Mouse (Mus musculus) testis, postnatal 14 days (tissue): ENCODE measurements around the gene Tle3.

Source experiments
- DNase-seq: peaks from one replicate; pipeline ENCODE4 v3.0.0; 2021; ENCODE audit warnings: low spot score

Tle3 gene

GRCm38 (mm10) chr9:61397130-61397529, 25.0 kb downstream of the Tle3 start:
- DNase-seq = no peak

- DNase-seq = no peak
Observed at GRCm38 (mm10) chr9:61398160-61398559, 26.0 kb downstream of the Tle3 start.

- no peak for DNase-seq
Observed at GRCm38 (mm10) chr9:61400132-61400531, 28.0 kb downstream of the Tle3 start.

GRCm38 (mm10) chr9:61401664-61402063, 29.5 kb downstream of the Tle3 start:
- no peak for DNase-seq

- DNase-seq = no peak
Observed at GRCm38 (mm10) chr9:61402268-61402667, 30.1 kb downstream of the Tle3 start.

GRCm38 (mm10) chr9:61402716-61403115, 30.6 kb downstream of the Tle3 start:
- DNase-seq = no peak

GRCm38 (mm10) chr9:61403866-61404614, 31.9 kb downstream of the Tle3 start:
- no peak for DNase-seq

GRCm38 (mm10) chr9:61404615-61404980, 32.4 kb downstream of the Tle3 start:
- no peak for DNase-seq

GRCm38 (mm10) chr9:61404998-61405621, 32.9 kb downstream of the Tle3 start:
- DNase-seq = peak; percentile 61

- DNase-seq = no peak
Observed at GRCm38 (mm10) chr9:61406343-61406742, 34.2 kb downstream of the Tle3 start.

GRCm38 (mm10) chr9:61409046-61409445, 36.9 kb downstream of the Tle3 start:
- no peak for DNase-seq

- DNase-seq = no peak
Observed at GRCm38 (mm10) chr9:61413665-61414456, 41.7 kb downstream of the Tle3 start.

- no peak for DNase-seq
Observed at GRCm38 (mm10) chr9:61416571-61416970, 44.4 kb downstream of the Tle3 start.

GRCm38 (mm10) chr9:61421626-61422025, 49.5 kb downstream of the Tle3 start:
- DNase-seq = no peak

GRCm38 (mm10) chr9:61424245-61424644, 52.1 kb downstream of the Tle3 start:
- DNase-seq = no peak

- no peak for DNase-seq
Observed at GRCm38 (mm10) chr9:61426493-61426892, 54.3 kb downstream of the Tle3 start.

- DNase-seq = no peak
Observed at GRCm38 (mm10) chr9:61427051-61427450, 54.9 kb downstream of the Tle3 start.

GRCm38 (mm10) chr9:61427901-61428300, 55.7 kb downstream of the Tle3 start:
- no peak for DNase-seq

GRCm38 (mm10) chr9:61431830-61432229, 59.7 kb downstream of the Tle3 start:
- DNase-seq = no peak

GRCm38 (mm10) chr9:61433206-61433605, 61.0 kb downstream of the Tle3 start:
- no peak for DNase-seq

GRCm38 (mm10) chr9:61434062-61434461, 61.9 kb downstream of the Tle3 start:
- no peak for DNase-seq

- DNase-seq = no peak
Observed at GRCm38 (mm10) chr9:61435191-61435989, 63.2 kb downstream of the Tle3 start.
